19 mouse cellular contexts compared by ENCODE assay signal in the genomic region with DNA sequence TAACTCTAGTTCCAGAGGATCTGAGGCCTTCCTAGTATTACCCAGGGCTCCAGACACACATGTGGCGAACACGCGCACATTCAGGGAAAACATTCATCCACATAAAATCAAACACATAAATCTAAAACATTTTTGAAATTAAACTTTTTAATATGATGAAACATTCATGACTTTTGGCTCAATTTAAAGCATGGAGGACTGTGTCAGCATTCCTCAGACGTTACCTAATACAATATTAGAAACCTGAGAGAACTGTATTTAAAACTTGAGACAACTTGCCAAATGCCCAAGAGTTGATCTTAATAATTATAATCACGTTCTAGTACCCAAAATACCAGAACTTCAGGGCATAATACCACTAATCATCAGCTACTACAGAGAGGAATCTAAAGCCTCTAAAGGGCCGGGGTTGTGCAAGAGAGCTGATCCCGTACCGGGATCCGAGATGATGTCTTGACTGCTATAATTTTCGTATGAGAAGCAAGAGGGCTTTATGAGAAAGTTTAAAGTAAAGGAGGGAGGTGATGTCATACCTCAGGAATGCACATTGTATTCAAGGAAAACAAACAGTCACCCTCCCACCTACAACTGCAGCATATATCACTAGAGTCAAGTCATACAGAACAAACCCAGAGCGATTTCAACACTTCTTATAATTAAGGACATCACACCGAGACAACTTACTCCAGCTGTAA.
DNase-seq lines count a peak whose midpoint lies in the region; ATAC-seq and TF ChIP-seq lines count a peak whose summit lies in the region.
"Had no signal": no experiment of that assay in that cellular context is flagged by ENCODE, and none has a peak within 500 bp of the region (broad histone marks: within the 10 kb centered on the region; RNA-seq: fewer than 3 reads in every experiment).

No protein-coding gene starts in this region.

- H3K4me3 ChIP-seq in embryonic facial prominence, embryonic 13.5 days: no peak overlapping the region
- no peak overlapping the region for H3K4me3 ChIP-seq in embryonic facial prominence, embryonic 10.5 days
- H3K4me3 ChIP-seq in intestine, embryonic 16.5 days (ENCODE audit: low read length): no peak overlapping the region
- no peak overlapping the region for H3K4me3 ChIP-seq in intestine, embryonic 15.5 days (replicated peaks)
- no peak overlapping the region for H3K4me3 ChIP-seq in lung, embryonic 16.5 days (ENCODE audit: low read length)
- H3K4me3 ChIP-seq in limb, embryonic 14.5 days (replicated peaks; ENCODE audit: low read length): no peak overlapping the region
- H3K4me3 ChIP-seq: forebrain, embryonic 15.5 days; hindbrain, embryonic 15.5 days; megakaryocyte, embryonic 14.5 days; midbrain, embryonic 15.5 days had no signal

- peak overlapping the region; percentile 56; the same call in 1 of the 2 replicates for H3K27ac ChIP-seq in embryonic facial prominence, embryonic 13.5 days
- no peak overlapping the region for H3K27ac ChIP-seq in embryonic facial prominence, embryonic 10.5 days (replicated peaks)
- peak overlapping the region; percentile 37; the same call in 1 of the 2 replicates for H3K27ac ChIP-seq in intestine, embryonic 16.5 days (ENCODE audit: low read length)
- no peak overlapping the region for H3K27ac ChIP-seq in intestine, embryonic 15.5 days
- H3K27ac ChIP-seq in lung, embryonic 16.5 days (ENCODE audit: low read length): peak overlapping the region; percentile 47; the same call in 1 of the 2 replicates
- H3K27ac ChIP-seq in limb, embryonic 14.5 days (replicated peaks; ENCODE audit: low read depth, low read length): peak overlapping the region; percentile 67
- H3K27ac ChIP-seq: forebrain, embryonic 15.5 days; hindbrain, embryonic 15.5 days; midbrain, embryonic 15.5 days had no signal

- 0 out of 2 replicates have a peak, but pooled peaks have one; percentile 26 for ATAC-seq in embryonic facial prominence, embryonic 13.5 days (ENCODE audit: insufficient number of reproducible peaks, insufficient read depth, low FRiP score, low TSS enrichment, low read depth)
- no peak for ATAC-seq in intestine, embryonic 16.5 days
- no peak for ATAC-seq in intestine, embryonic 15.5 days
- peak; percentile 47; the same call in 1 of the 2 replicates for ATAC-seq in lung, embryonic 16.5 days (ENCODE audit: low read depth)
- ATAC-seq in limb, embryonic 14.5 days (ENCODE audit: low FRiP score, low read depth): peak; percentile 69
- ATAC-seq: forebrain, embryonic 15.5 days; liver, postnatal 0 days; midbrain, embryonic 15.5 days had no signal

- H3K9me3 ChIP-seq in embryonic facial prominence, embryonic 13.5 days: no peaks in the 10 kb centered on the region
- no peaks in the 10 kb centered on the region for H3K9me3 ChIP-seq in embryonic facial prominence, embryonic 10.5 days
- no peaks in the 10 kb centered on the region for H3K9me3 ChIP-seq in intestine, embryonic 16.5 days (ENCODE audit: control insufficient read depth, low read length)
- H3K9me3 ChIP-seq in intestine, embryonic 15.5 days: no peaks in the 10 kb centered on the region
- H3K9me3 ChIP-seq in lung, embryonic 16.5 days (ENCODE audit: control insufficient read depth, low read length): no peaks in the 10 kb centered on the region
- H3K9me3 ChIP-seq in limb, embryonic 14.5 days (ENCODE audit: control insufficient read depth, low read length): no peaks in the 10 kb centered on the region; the same call in 1 of the 2 replicates
- H3K9me3 ChIP-seq: forebrain, embryonic 15.5 days; hindbrain, embryonic 15.5 days; midbrain, embryonic 15.5 days had no signal

- H3K9ac ChIP-seq in embryonic facial prominence, embryonic 13.5 days: no peak overlapping the region
- no peak overlapping the region for H3K9ac ChIP-seq in intestine, embryonic 16.5 days (ENCODE audit: low read depth, low read length)
- no peak overlapping the region for H3K9ac ChIP-seq in intestine, embryonic 15.5 days
- H3K9ac ChIP-seq in lung, embryonic 16.5 days (ENCODE audit: low read length): no peak overlapping the region
- H3K9ac ChIP-seq in limb, embryonic 14.5 days (ENCODE audit: low read depth, low read length, severe bottlenecking): no peak overlapping the region
- H3K9ac ChIP-seq: forebrain, embryonic 15.5 days; hindbrain, embryonic 15.5 days; liver, postnatal 0 days; midbrain, embryonic 15.5 days had no signal

- no peaks in the 10 kb centered on the region for H3K27me3 ChIP-seq in embryonic facial prominence, embryonic 13.5 days
- no peaks in the 10 kb centered on the region for H3K27me3 ChIP-seq in embryonic facial prominence, embryonic 10.5 days (replicated peaks; ENCODE audit: low read depth, poor library complexity, severe bottlenecking)
- no peaks in the 10 kb centered on the region for H3K27me3 ChIP-seq in intestine, embryonic 16.5 days (replicated peaks; ENCODE audit: control insufficient read depth, insufficient read depth, low read length)
- H3K27me3 ChIP-seq in intestine, embryonic 15.5 days (replicated peaks): no peaks in the 10 kb centered on the region
- H3K27me3 ChIP-seq in lung, embryonic 16.5 days (ENCODE audit: control insufficient read depth, insufficient read depth, low read depth, low read length): no peaks in the 10 kb centered on the region
- H3K27me3 ChIP-seq in limb, embryonic 14.5 days (ENCODE audit: control insufficient read depth, insufficient read depth, low read length): no peaks in the 10 kb centered on the region
- H3K27me3 ChIP-seq: forebrain, embryonic 15.5 days; hindbrain, embryonic 15.5 days; megakaryocyte, embryonic 14.5 days; midbrain, embryonic 15.5 days had no signal

- H3K4me1 ChIP-seq in embryonic facial prominence, embryonic 13.5 days: 0 out of 2 replicates have a peak, but pooled peaks cover 8% of the 10 kb centered on the region
- H3K4me1 ChIP-seq in embryonic facial prominence, embryonic 10.5 days: 0 out of 2 replicates have a peak, but pooled peaks cover 2% of the 10 kb centered on the region
- H3K4me1 ChIP-seq in intestine, embryonic 16.5 days (ENCODE audit: control insufficient read depth, insufficient read depth, low read length): peaks cover 2% of the 10 kb centered on the region; the same call in 1 of the 2 replicates
- no peaks in the 10 kb centered on the region for H3K4me1 ChIP-seq in intestine, embryonic 15.5 days (replicated peaks)
- H3K4me1 ChIP-seq in lung, embryonic 16.5 days (replicated peaks; ENCODE audit: control insufficient read depth, insufficient read depth, low read length): peaks cover 8% of the 10 kb centered on the region
- peaks cover 22% of the 10 kb centered on the region for H3K4me1 ChIP-seq in limb, embryonic 14.5 days (ENCODE audit: control insufficient read depth, insufficient read depth, low read length)
- H3K4me1 ChIP-seq: hindbrain, embryonic 15.5 days; megakaryocyte, embryonic 14.5 days; midbrain, embryonic 15.5 days had no signal

- 62% methylated on average over 12 of the region's 12 CpGs for WGBS in embryonic facial prominence, embryonic 13.5 days
- 89% methylated on average over 12 of the region's 12 CpGs for whole genome bisulfite sequencing in embryonic facial prominence, embryonic 10.5 days
- WGBS in intestine, embryonic 16.5 days: 66% methylated on average over 12 of the region's 12 CpGs
- WGBS in intestine, embryonic 15.5 days: 64% methylated on average over 12 of the region's 12 CpGs
- 56% methylated on average over 12 of the region's 12 CpGs for WGBS in lung, embryonic 16.5 days
- 39% methylated on average over 12 of the region's 12 CpGs for WGBS in limb, embryonic 14.5 days

- TF ChIP-seq POLR2A in limb, embryonic 14.5 days (IDR thresholded peaks at IDR 0.05; ENCODE audit: borderline replicate concordance, extremely low read depth, insufficient read depth, insufficient read length): no peak

- no peak overlapping the region for H3K4me2 ChIP-seq in embryonic facial prominence, embryonic 13.5 days
- no peak overlapping the region for H3K4me2 ChIP-seq in intestine, embryonic 16.5 days (ENCODE audit: low read depth, low read length)
- no peak overlapping the region for H3K4me2 ChIP-seq in intestine, embryonic 15.5 days (replicated peaks)
- H3K4me2 ChIP-seq in lung, embryonic 16.5 days (ENCODE audit: low read depth, low read length): no peak overlapping the region
- H3K4me2 ChIP-seq in limb, embryonic 14.5 days (replicated peaks; ENCODE audit: low read depth, low read length, severe bottlenecking): no peak overlapping the region
- H3K4me2 ChIP-seq: forebrain, embryonic 15.5 days; hindbrain, embryonic 15.5 days; midbrain, embryonic 15.5 days had no signal

- peaks cover 33% of the 10 kb centered on the region for H3K36me3 ChIP-seq in embryonic facial prominence, embryonic 13.5 days
- H3K36me3 ChIP-seq in embryonic facial prominence, embryonic 10.5 days (replicated peaks): peaks cover 58% of the 10 kb centered on the region
- no peaks in the 10 kb centered on the region for H3K36me3 ChIP-seq in intestine, embryonic 16.5 days (ENCODE audit: control insufficient read depth, insufficient read depth, low read length)
- no peaks in the 10 kb centered on the region for H3K36me3 ChIP-seq in intestine, embryonic 15.5 days
- no peaks in the 10 kb centered on the region for H3K36me3 ChIP-seq in lung, embryonic 16.5 days (ENCODE audit: control insufficient read depth, insufficient read depth, low read length)
- H3K36me3 ChIP-seq in limb, embryonic 14.5 days (ENCODE audit: control insufficient read depth, insufficient read depth, low read length): peaks cover 25% of the 10 kb centered on the region
- H3K36me3 ChIP-seq: hindbrain, embryonic 15.5 days; midbrain, embryonic 15.5 days had no signal

- DNase-seq in embryonic facial prominence, embryonic 10.5 days (ENCODE audit: low spot score): no peak
- DNase-seq in lung, postnatal 25 days (ENCODE audit: low spot score): no peak
- DNase-seq in limb, embryonic 14.5 days (ENCODE audit: low spot score): peak; percentile 72
- DNase-seq in embryo, embryonic 9.5 days (ENCODE audit: extremely low spot score): no peak
- DNase-seq: cerebellum, adult 9-10 months; kidney, adult 18-20 months; liver; liver, postnatal 0 days; retina, postnatal 1 day; right cerebral cortex, postnatal 4 days; thymus, postnatal 4 days had no signal

Comparison
In these comparisons a context has a peak if more than half of its experiments do, and no peak if none do; other contexts are left out.
1. H3K27ac ChIP-seq: peak in embryonic facial prominence, embryonic 13.5 days (single experiment), intestine, embryonic 16.5 days (single experiment), lung, embryonic 16.5 days (single experiment) and limb, embryonic 14.5 days (single experiment); none in embryonic facial prominence, embryonic 10.5 days (single experiment) and intestine, embryonic 15.5 days (single experiment).
2. ATAC-seq: peak in embryonic facial prominence, embryonic 13.5 days (single experiment), lung, embryonic 16.5 days (single experiment) and limb, embryonic 14.5 days (single experiment); none in intestine, embryonic 16.5 days (single experiment) and intestine, embryonic 15.5 days (single experiment).